Mouse (Mus musculus) heart, postnatal 0 days (tissue): ENCODE measurements around the gene Ifna7. TPM values are rescaled to one million over a fixed set of nuclear protein-coding genes. Genes with fewer than 3 reads are reported as not detected.
"Not testable (repeated sequence)": the region's sequence is repeated elsewhere in the genome, so short reads cannot be mapped to it uniquely, and the experiment has no call there.

Experiments
- ATAC-seq: fragments of 200-750 bp; cut with Nextera tagmentation; 2 replicates; pipeline ENCODE4 v1.8.0; 2017; ENCODE audit warnings: low read depth, moderate number of reproducible peaks, moderate library complexity; ENCODE audit not compliant: insufficient read depth
- DNase-seq: peaks from one replicate; pipeline ENCODE4 v3.0.0-alpha.2; 2016; ENCODE audit warnings: low spot score
- H3K27ac ChIP-seq: fragments of 300-500 bp; sonication (generic); 2 replicates; pipeline ENCODE4 v1.5.1; 2014; ENCODE audit warnings: low read depth, mild to moderate bottlenecking
- H3K27me3 ChIP-seq: fragments of 300-500 bp; sonication (generic); 2 replicates; pipeline ENCODE4 v1.6.1; 2014; ENCODE audit warnings: low read length, mixed read lengths; ENCODE audit not compliant: control insufficient read depth, insufficient read depth
- H3K36me3 ChIP-seq: fragments of 300-500 bp; sonication (generic); replicated peaks from 2 replicates; pipeline ENCODE4 v1.6.1; 2014; ENCODE audit warnings: low read length, mixed read lengths; ENCODE audit not compliant: control insufficient read depth, insufficient read depth
- H3K4me1 ChIP-seq: fragments of 300-500 bp; sonication (generic); 2 replicates; pipeline ENCODE4 v1.6.1; 2014; ENCODE audit warnings: antibody characterized with exemption; ENCODE audit not compliant: control insufficient read depth, insufficient read depth
- H3K4me2 ChIP-seq: fragments of 300-500 bp; sonication (generic); 2 replicates; pipeline ENCODE4 v1.6.1; 2014; ENCODE audit warnings: low read depth, mild to moderate bottlenecking, low read length, moderate library complexity
- H3K4me3 ChIP-seq: fragments of 300-500 bp; sonication (generic); 2 replicates; pipeline ENCODE4 v1.5.1; 2014; ENCODE audit warnings: low read depth, low read length
- H3K9ac ChIP-seq: fragments of 300-500 bp; sonication (generic); replicated peaks from 2 replicates; pipeline ENCODE4 v1.6.1; 2014; ENCODE audit warnings: low read depth, low read length, mixed read lengths
- H3K9me3 ChIP-seq: fragments of 300-500 bp; sonication (generic); replicated peaks from 2 replicates; pipeline ENCODE4 v1.6.1; 2016; ENCODE audit warnings: low read length; ENCODE audit not compliant: control insufficient read depth
- CTCF ChIP-seq: IDR thresholded peaks from 2 replicates; pipeline ENCODE4 v1.5.1; 2016; ENCODE audit warnings: antibody characterized with exemption, control low read depth, low read depth
- EP300 ChIP-seq: IDR thresholded peaks from 2 replicates; pipeline ENCODE4 v1.6.1; 2016; ENCODE audit warnings: antibody characterized with exemption, low read depth
- WGBS: fragments of 180-500 bp; shearing (Covaris S2); extraction: QIAGEN DNeasy Blood & Tissue Kit; methylation state at CpG from one replicate; pipeline ENCODE4 v1.1.7; 2014; 5-methylcytosine and 5-hydroxymethylcytosine counted together
- polyA plus RNA-seq: library from polyadenylated mRNA; unstranded; fragments of >200 nt; fragmentation: Nextera tagmentation; extraction: Ambion mirVana; gene quantifications from 2 replicates; pipeline ENCODE4 v1.2.1, GENCODE M21; 2015
- total RNA-seq: library from RNA; depleted of rRNA; stranded (reverse); fragments of >200 nt; gene quantifications from 2 replicates; pipeline ENCODE4 v1.2.3, GENCODE M21; 2014; ENCODE audit warnings: low replicate concordance; rRNA removed

Gene Ifna7
- total RNA-seq (not detected in 2 replicates), polyA plus RNA-seq (not detected in 2 replicates)

DNA sequence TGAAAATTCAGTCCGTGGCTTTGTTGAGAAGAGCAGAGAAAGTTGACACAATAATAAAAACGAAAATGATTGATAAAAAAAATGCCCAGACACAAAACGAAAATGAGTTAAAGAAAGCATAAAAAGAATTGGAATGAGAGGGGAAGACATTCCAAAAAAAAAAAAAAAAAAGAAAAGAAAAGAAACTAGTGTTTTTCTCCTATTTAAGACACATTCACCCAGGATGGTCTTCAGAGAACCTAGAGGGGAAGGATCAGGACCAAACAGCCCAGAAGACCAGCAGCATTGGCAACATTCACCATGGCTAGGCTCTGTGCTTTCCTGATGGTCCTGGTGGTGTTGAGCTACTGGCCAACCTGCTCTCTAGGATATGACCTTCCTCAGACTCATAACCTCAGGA is at the start of gene Ifna7:
Ifna7 (plus strand) TSS at position 301 of the 400 bp plus-strand sequence.
- H3K4me3 ChIP-seq, result no peak within 1 kb of the TSS
- H3K9me3 ChIP-seq, result no peaks in the 10 kb centered on the region
- DNase-seq, result no peak
- TF ChIP-seq EP300, result no peak
- TF ChIP-seq CTCF, result no peak
- ATAC-seq, result no peak
- no peak within 1 kb of the TSS for H3K4me2 ChIP-seq
- 52% methylated on average over 3 of the region's 3 CpGs for WGBS
- H3K27ac ChIP-seq, result no peak within 1 kb of the TSS
- no peaks in the 10 kb centered on the region for H3K36me3 ChIP-seq
- H3K4me1 ChIP-seq, result no peaks in the 10 kb centered on the region
- H3K9ac ChIP-seq, result no peak within 1 kb of the TSS
- no peaks in the 10 kb centered on the region for H3K27me3 ChIP-seq

DNA sequence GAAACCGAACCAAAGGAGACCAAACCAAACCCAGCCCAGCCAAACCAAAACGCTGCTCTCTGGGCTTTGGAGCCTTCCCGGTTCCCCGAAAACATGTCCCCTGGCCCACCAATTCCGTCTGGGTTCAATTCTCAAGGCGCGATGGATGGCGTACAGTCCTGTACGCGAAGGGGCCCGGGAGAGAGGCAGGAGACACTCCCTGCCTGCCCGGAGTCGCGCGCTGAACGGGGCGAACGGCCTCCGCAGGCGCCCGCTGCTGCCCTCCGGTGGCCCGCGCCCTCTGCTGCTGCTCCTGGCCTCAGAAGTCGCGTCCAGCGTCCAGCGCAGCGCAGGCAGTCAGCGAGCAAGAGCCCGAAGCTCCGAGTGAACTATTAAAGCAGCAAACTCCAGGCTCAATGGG is 42.5 kb upstream of the Ifna7 start, which contains the start of gene Gm13290:
Gm13290 (plus strand) TSS at position 301 of the 400 bp plus-strand sequence.
- not testable (repeated sequence) for H3K27me3 ChIP-seq, H3K9ac ChIP-seq, DNase-seq, H3K36me3 ChIP-seq, ATAC-seq, H3K9me3 ChIP-seq, H3K4me3 ChIP-seq, H3K4me2 ChIP-seq, H3K27ac ChIP-seq, H3K4me1 ChIP-seq
- no CpG with 5 or more reads among the region's 32 CpGs for WGBS

DNA sequence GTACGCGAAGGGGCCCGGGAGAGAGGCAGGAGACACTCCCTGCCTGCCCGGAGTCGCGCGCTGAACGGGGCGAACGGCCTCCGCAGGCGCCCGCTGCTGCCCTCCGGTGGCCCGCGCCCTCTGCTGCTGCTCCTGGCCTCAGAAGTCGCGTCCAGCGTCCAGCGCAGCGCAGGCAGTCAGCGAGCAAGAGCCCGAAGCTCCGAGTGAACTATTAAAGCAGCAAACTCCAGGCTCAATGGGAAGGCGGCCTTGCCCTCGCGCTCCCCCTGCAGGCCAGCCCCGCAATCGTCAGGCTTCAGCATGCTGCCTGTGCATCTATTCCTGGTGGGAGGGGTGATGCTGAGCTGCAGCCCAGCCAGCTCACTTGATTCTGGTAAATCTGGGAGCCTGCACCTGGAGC is 39.4 kb upstream of the Ifna7 start, which contains the start of gene Gm13289:
Gm13289 (plus strand) TSS at position 301 of the 400 bp plus-strand sequence.
- no CpG with 5 or more reads among the region's 29 CpGs for WGBS
- H3K4me2 ChIP-seq, DNase-seq, H3K4me1 ChIP-seq, H3K36me3 ChIP-seq, ATAC-seq, H3K9ac ChIP-seq, H3K27ac ChIP-seq, H3K27me3 ChIP-seq, H3K4me3 ChIP-seq, H3K9me3 ChIP-seq: not testable (repeated sequence)

DNA sequence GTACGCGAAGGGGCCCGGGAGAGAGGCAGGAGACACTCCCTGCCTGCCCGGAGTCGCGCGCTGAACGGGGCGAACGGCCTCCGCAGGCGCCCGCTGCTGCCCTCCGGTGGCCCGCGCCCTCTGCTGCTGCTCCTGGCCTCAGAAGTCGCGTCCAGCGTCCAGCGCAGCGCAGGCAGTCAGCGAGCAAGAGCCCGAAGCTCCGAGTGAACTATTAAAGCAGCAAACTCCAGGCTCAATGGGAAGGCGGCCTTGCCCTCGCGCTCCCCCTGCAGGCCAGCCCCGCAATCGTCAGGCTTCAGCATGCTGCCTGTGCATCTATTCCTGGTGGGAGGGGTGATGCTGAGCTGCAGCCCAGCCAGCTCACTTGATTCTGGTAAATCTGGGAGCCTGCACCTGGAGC is 36.5 kb upstream of the Ifna7 start, which contains the start of gene Gm13272:
Gm13272 (plus strand) TSS at position 301 of the 400 bp plus-strand sequence.
- not testable (repeated sequence) for H3K4me2 ChIP-seq, DNase-seq, H3K27ac ChIP-seq, H3K4me3 ChIP-seq, H3K36me3 ChIP-seq, H3K9ac ChIP-seq, H3K9me3 ChIP-seq, H3K4me1 ChIP-seq, ATAC-seq, H3K27me3 ChIP-seq
- no CpG with 5 or more reads among the region's 29 CpGs for WGBS

DNA sequence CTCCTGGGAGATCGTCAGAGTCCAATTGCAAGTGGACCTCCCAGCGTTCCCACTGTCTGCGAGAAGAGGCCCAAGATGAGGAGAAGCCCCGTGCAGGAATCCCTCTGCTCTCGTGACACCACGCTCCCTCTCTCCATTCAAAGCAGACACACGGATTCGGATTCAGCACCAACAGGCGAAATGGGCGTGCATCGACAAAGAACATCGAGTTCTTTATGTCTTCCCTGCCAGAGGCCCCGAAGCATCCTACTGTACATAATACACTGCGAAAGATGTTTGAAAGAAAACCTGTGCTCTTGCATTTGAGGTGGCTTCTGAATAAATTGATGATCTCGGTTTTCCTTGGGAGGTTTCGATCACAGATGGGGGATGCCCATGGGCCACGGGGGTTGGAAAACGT is 35.7 kb upstream of the Ifna7 start:
- not testable (repeated sequence) for H3K36me3 ChIP-seq, H3K27ac ChIP-seq, H3K4me2 ChIP-seq, H3K9ac ChIP-seq, H3K4me1 ChIP-seq, H3K9me3 ChIP-seq, DNase-seq, H3K4me3 ChIP-seq, ATAC-seq, H3K27me3 ChIP-seq
- 48% methylated on average over 14 of the region's 18 CpGs for WGBS

DNA sequence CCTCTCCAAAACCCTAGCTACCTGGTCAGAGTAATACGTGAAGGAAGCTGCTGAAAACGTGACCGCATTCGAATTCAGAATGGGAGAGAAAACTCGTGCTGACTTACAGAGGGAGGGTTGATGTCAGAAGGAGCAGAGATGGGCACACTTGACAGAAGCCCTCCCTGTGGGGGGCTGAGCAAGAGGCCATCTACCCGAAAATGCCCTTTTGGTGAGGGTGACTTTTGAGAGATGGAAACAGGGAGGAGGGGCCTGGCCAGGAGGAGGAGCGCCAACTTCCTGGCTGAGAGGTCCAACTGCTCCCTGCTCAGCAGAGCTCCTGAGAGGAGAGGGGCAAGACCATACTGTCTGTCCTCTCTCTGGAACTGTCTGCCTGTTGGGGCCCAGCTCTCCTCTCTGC is 34.2 kb upstream of the Ifna7 start, which contains the start of gene Ifnz:
Ifnz (plus strand) TSS at position 301 of the 400 bp plus-strand sequence.
- H3K36me3 ChIP-seq, H3K27me3 ChIP-seq, H3K9me3 ChIP-seq, DNase-seq, ATAC-seq, H3K9ac ChIP-seq, H3K4me1 ChIP-seq: not testable (repeated sequence)
- Histone ChIP-seq H3K4me2 (peak within 1 kb of the TSS; percentile 47), H3K4me3 (peak within 1 kb of the TSS; percentile 28; the same call in 1 of the 2 replicates), H3K27ac (peak within 1 kb of the TSS; percentile 82)
- 9% methylated on average over 3 of the region's 7 CpGs for WGBS

DNA sequence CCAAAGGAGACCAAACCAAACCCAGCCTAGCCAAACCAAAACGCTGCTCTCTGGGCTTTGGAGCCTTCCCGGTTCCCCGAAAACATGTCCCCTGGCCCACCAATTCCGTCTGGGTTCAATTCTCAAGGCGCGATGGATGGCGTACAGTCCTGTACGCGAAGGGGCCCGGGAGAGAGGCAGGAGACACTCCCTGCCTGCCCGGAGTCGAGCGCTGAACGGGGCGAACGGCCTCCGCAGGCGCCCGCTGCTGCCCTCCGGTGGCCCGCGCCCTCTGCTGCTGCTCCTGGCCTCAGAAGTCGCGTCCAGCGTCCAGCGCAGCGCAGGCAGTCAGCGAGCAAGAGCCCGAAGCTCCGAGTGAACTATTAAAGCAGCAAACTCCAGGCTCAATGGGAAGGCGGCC is 33.7 kb upstream of the Ifna7 start:
- not testable (repeated sequence) for ATAC-seq, DNase-seq, H3K36me3 ChIP-seq, H3K9me3 ChIP-seq, H3K4me1 ChIP-seq, H3K27me3 ChIP-seq, H3K9ac ChIP-seq
- Histone ChIP-seq H3K4me2 (peak overlapping the region; percentile 47), H3K27ac (peak overlapping the region; percentile 82), H3K4me3 (peak overlapping the region; percentile 28; the same call in 1 of the 2 replicates)
- whole genome bisulfite sequencing, result 0% methylated on average over 5 of the region's 31 CpGs

DNA sequence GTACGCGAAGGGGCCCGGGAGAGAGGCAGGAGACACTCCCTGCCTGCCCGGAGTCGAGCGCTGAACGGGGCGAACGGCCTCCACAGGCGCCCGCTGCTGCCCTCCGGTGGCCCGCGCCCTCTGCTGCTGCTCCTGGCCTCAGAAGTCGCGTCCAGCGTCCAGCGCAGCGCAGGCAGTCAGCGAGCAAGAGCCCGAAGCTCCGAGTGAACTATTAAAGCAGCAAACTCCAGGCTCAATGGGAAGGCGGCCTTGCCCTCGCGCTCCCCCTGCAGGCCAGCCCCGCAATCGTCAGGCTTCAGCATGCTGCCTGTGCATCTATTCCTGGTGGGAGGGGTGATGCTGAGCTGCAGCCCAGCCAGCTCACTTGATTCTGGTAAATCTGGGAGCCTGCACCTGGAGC is 30.6 kb upstream of the Ifna7 start, which contains the start of gene Gm13276:
Gm13276 (plus strand) TSS at position 301 of the 400 bp plus-strand sequence.
- H3K4me2 ChIP-seq, H3K4me3 ChIP-seq, ATAC-seq, H3K9ac ChIP-seq, H3K9me3 ChIP-seq, DNase-seq, H3K27ac ChIP-seq, H3K36me3 ChIP-seq, H3K27me3 ChIP-seq, H3K4me1 ChIP-seq: not testable (repeated sequence)
- WGBS, result no CpG with 5 or more reads among the region's 27 CpGs
